Mouse (Mus musculus): Measurements from ENCODE around the gene Krt15. TPM values are rescaled to one million over a fixed set of nuclear protein-coding genes. Genes with fewer than 3 reads are reported as not detected.

Krt15 gene
- total RNA-seq, 2 experiments from 2014 or later, result not detected

- no peak for DNase-seq (ENCODE audit: low spot score)
- intact Hi-C loops (cut with DNase I), result no loop called here
Observed at GRCm38 (mm10) chr11:100137693-100138092, 2.0 kb upstream of the Krt15 start.

- intact Hi-C loops (cut with DNase I), result no loop called here
Observed at GRCm38 (mm10) chr11:100136559-100136958, 831 bp upstream of the Krt15 start.

GRCm38 (mm10) chr11:100124901-100125300, 10.8 kb downstream of the Krt15 start:
- intact Hi-C loops (cut with DNase I), result no loop called here
- no peak for DNase-seq (ENCODE audit: low spot score)

More at GRCm38 (mm10) chr11:100136559-100136958, 831 bp upstream of the Krt15 start:
- DNase-seq (ENCODE audit: low spot score), result no peak

- intact Hi-C loops (cut with DNase I), result no loop called here
- no peak for DNase-seq (ENCODE audit: low spot score)
Observed at GRCm38 (mm10) chr11:100121466-100121865, 14.3 kb downstream of the Krt15 start, which contains the start of gene Krt13. Krt13 (minus strand) TSS chr11:100121566.

- intact Hi-C loops (cut with DNase I), result no loop called here
- DNase-seq (ENCODE audit: low spot score), result no peak
Observed at GRCm38 (mm10) chr11:100120331-100120730, 15.4 kb downstream of the Krt15 start.

GRCm38 (mm10) chr11:100113742-100114029, 22.0 kb downstream of the Krt15 start:
- no peak for DNase-seq (ENCODE audit: low spot score)
- intact Hi-C loops (cut with DNase I), result no loop called here

GRCm38 (mm10) chr11:100112935-100113741, 22.6 kb downstream of the Krt15 start:
- intact Hi-C loops (cut with DNase I), result no loop called here
- DNase-seq (ENCODE audit: low spot score), result no peak

GRCm38 (mm10) chr11:100105576-100106122, 30.1 kb downstream of the Krt15 start, which contains the start of gene Krt36:
Krt36 (minus strand) TSS chr11:100105626.
- no peak for DNase-seq (ENCODE audit: low spot score)
- intact Hi-C loops (cut with DNase I), result no loop called here

- no peak for DNase-seq (ENCODE audit: low spot score)
- intact Hi-C loops (cut with DNase I), result no loop called here
Observed at GRCm38 (mm10) chr11:100102693-100103429, 32.9 kb downstream of the Krt15 start.

- DNase-seq (ENCODE audit: low spot score), result no peak
- intact Hi-C loops (cut with DNase I), result no loop called here
Observed at GRCm38 (mm10) chr11:100100391-100100790, 35.3 kb downstream of the Krt15 start.

- intact Hi-C loops (cut with DNase I), result no loop called here
- no peak for DNase-seq (ENCODE audit: low spot score)
Observed at GRCm38 (mm10) chr11:100097819-100098218, 37.9 kb downstream of the Krt15 start.

GRCm38 (mm10) chr11:100096141-100096540, 39.6 kb downstream of the Krt15 start, which contains the start of gene Krt35:
Krt35 (minus strand) TSS chr11:100096241.
- intact Hi-C loops (cut with DNase I), result no loop called here
- no peak for DNase-seq (ENCODE audit: low spot score)

- DNase-seq (ENCODE audit: low spot score), result no peak
- intact Hi-C loops (cut with DNase I), result no loop called here
Observed at GRCm38 (mm10) chr11:100088378-100089025, 47.2 kb downstream of the Krt15 start.

- intact Hi-C loops (cut with DNase I), result no loop called here
- DNase-seq (ENCODE audit: low spot score), result no peak
Observed at GRCm38 (mm10) chr11:100087861-100088260, 47.9 kb downstream of the Krt15 start, which contains the start of gene Krt32. Krt32 (minus strand) TSS chr11:100088226.

Other genes starting within 250 kb of the Krt15 start
- not detected for gene Krtap31-1, start 228.0 kb downstream of the Krt15 start, total RNA-seq (2021)
- gene Gm11565, start 221.2 kb downstream of the Krt15 start, total RNA-seq (2021), result not detected
- gene Krtap31-2, start 199.6 kb downstream of the Krt15 start, total RNA-seq (2021), result not detected
- not detected for gene Krtap9-5, start 187.5 kb downstream of the Krt15 start, total RNA-seq (2021)
- gene Krtap29-1, start 156.9 kb downstream of the Krt15 start, total RNA-seq (2021), result not detected
- not detected for gene Krtap16-1, start 149.3 kb downstream of the Krt15 start, total RNA-seq (2021)
- gene Krtap17-1, start 141.9 kb downstream of the Krt15 start, total RNA-seq (2021), result not detected
- not detected for gene Krt33a, start 119.7 kb downstream of the Krt15 start, total RNA-seq (2021)
- gene Krt33b, start 106.1 kb downstream of the Krt15 start, total RNA-seq (2021), result not detected
- gene Krt34, start 94.4 kb downstream of the Krt15 start, total RNA-seq (2021), result not detected
- not detected for gene Krt31, start 85.4 kb downstream of the Krt15 start, total RNA-seq (2021)
- gene Krt32, start 47.7 kb downstream of the Krt15 start, total RNA-seq (2021), result not detected
- gene Krt35, start 39.7 kb downstream of the Krt15 start, total RNA-seq (2021), result not detected
- not detected for gene Krt36, start 30.3 kb downstream of the Krt15 start, total RNA-seq (2021)
- gene Krt13, start 14.4 kb downstream of the Krt15 start, total RNA-seq (2021), result not detected
- 10 to 100 TPM in 1 of 2 experiments, 1 to 10 TPM in 1; 9.8 to 16.4 TPM for gene Krt19, start 12.7 kb upstream of the Krt15 start, total RNA-seq (2021)
- not detected for gene Krt9, start 57.3 kb upstream of the Krt15 start, total RNA-seq (2021)
- gene Krt14, start 71.6 kb upstream of the Krt15 start, total RNA-seq (2021), result under 1 TPM; 0.73 to 0.78 TPM
- gene Krt16, start 113.0 kb upstream of the Krt15 start, total RNA-seq (2021), result not detected
- not detected for gene Krt17, start 125.1 kb upstream of the Krt15 start, total RNA-seq (2021)
- not detected for gene Krt42, start 133.9 kb upstream of the Krt15 start, total RNA-seq (2021)
- gene Eif1, start 184.0 kb upstream of the Krt15 start, total RNA-seq (2021), result 1,000 to 10,000 TPM; 1,459 to 1,550 TPM
- gene Gast, start 198.5 kb upstream of the Krt15 start, total RNA-seq (2021), result not detected
- 1 to 10 TPM in 1 of 2 experiments, under 1 TPM in 1; 0.83 to 1.2 TPM for gene Hap1, start 220.2 kb upstream of the Krt15 start, total RNA-seq (2021)

Measured in heart, postnatal 25 days (tissue).